Mouse (Mus musculus): ENCODE measurements around the gene Nxn.

Nxn gene

DNA sequence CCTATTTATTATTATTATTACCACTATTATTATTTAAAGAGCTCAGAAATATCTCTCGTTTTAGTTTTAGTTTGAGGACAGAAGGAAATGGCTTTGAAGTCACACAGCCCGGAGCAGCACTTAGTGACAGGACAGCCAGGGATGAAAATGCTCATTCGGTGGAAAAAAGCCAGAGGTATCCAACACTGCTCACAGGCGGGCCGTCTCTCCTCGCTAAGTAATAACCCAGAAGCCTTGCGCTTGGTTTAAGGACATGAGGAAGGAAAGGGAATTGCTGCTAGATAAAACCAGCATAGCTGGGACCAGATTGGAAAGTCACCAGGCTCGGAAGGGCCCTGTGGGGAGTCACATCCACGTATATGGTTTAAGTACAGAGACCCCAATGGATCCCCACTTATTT is 35.3 kb downstream of the Nxn start:
- no peak for DNase-seq (ENCODE audit: extremely low spot score, low read depth, low spot score)

DNA sequence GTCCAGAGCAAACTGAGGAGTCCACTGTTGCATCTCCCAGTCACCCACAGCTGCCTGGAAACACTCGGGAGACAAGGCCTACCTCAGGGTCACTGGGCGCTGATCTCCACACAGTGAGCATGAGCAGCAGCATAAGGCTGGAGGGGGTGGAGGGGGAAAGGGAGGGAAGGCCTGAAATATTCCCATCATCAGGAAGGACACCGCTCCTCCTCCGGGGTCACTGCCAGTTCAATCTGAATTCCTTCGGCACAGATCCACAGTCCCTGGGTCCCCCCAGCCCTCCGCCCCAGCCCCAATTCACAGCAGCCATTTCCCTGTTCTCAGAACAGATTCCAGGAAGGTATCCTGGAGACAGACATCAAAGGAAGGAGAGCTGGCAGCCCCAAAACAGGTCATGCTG is 35.8 kb downstream of the Nxn start:
- no peak for DNase-seq (ENCODE audit: extremely low spot score, low read depth, low spot score)

DNA sequence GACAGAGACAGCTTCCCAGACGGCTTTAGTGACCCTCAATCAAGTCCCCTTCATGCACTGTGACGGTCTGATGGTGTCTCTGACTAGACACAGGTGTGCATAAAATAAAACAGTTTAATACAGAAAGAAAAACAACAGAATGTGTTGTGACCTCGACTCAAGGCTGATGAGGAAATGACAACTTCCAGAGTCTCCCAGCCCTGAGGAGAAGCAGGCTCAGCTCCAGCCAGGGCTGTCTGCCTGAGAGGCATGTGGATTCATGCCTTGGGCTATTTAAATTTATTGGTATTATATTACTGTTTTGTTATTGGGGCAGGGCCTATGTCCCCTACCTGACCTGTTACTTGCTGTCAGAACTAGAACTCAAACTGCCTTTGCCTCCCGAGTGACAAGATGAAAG is 37.5 kb downstream of the Nxn start:
- no peak for DNase-seq (ENCODE audit: extremely low spot score, low read depth, low spot score)

DNA sequence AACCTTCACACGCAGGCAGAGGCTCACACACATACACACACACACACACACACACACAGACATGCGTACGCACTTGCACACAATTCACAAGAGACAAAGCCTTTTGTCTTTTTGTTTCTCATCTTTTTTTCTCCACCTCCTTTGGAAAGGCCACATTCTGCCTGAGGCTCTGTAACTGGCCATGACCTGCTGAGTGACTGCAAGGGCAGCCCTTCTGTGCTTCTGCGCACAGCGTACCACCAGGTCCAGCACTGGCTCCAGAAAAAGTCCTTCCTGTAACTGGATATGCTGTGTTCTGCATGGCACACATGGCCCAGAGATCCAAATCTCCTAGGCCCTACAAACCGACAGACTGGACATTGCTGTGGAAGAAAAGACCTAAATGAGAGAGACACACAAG is 38.7 kb downstream of the Nxn start:
- DNase-seq (ENCODE audit: extremely low spot score, low read depth, low spot score), result no peak

DNA sequence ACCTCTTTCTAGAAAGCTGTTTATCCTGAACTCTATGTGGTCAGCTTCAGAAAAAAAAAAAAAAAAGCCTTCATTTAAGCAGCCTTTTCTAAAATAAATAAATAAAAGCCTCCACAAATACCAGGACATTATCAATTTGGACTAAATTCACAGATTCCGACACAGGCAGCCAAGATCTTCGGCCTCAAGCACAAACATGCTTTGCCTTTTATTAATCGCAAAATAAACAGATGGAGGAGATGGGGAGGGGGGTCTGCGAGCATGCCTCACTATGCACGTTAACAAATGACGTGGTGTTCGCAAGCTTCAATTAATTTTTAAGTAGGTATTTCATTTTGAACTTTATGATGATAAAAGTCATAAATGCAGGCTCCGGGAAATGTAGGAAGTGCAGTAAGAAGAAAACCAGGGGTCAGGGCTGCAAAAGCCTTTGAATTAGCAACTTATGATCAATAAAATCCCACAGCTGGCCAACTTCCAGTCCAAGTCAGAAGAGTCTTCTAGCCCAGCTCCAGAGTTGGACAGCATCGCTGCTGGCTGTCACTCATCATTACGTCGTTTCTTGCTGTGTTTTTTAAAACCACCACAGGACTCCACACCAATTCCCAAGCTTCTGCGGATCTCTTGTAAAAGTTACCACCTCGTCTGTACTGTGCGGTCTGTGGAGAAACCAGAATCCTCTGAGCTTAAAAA is 40.2 kb downstream of the Nxn start:
- no peak for DNase-seq (ENCODE audit: extremely low spot score, low read depth, low spot score)

DNA sequence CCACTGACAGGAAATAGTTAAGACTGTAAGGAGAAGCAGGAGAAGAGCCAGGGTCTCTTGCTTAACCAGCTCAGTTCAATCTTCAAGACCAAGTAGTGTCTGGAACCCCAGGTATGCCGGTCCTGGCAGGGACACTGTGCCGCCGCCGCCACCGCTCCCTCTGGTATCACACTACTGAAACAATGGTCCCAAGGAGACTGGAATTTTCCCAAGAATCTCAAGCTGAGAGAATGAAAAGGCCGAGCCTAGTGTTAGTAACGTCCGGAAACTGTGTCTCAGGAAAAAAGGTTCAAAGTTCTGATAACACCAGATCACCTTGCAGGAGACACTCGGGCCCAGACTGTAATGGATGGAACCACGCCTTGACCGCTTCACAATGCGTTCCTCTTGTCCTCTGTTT is 41.5 kb downstream of the Nxn start:
- DNase-seq (ENCODE audit: extremely low spot score, low read depth, low spot score), result no peak

DNA sequence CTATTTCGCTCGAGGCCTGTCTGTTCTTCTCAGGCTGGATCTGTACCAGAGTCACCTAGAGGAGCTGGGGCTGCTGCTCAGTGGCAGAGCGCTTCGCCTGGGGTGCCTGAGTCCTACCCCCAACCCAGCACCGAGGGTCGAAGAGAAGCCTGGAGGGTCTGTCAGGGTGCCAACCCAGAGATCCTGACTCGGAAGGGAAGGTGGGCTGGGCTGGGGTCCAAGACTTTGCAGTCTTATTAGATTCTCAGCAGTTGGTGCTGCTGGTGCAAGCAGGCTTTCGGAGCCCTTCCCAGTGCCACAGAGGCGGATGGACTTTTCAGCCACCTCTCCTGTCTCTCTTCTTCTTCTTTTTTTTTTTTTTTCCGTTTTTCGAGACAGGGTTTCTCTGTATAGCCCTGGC is 42.8 kb downstream of the Nxn start:
- no peak for DNase-seq (ENCODE audit: extremely low spot score, low read depth, low spot score)

DNA sequence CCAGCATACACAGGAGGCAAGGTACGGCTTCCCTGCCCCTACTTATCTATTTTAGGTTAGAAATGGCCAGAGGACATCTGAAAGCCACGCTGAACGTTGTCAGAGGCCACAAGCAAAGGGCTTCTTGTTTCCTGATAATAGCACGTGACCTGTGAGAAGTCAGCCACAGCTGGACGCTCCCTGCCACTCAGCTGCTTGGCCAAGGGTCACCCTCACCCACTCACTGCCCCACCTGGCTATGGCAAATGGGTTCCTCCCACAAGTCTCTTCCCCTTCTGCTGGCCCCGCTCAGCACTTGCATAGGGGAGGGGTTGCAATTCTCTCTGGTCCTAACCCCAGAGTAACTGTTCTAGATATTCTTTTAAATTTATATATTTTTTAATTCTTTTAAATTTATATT is 43.5 kb downstream of the Nxn start:
- no peak for DNase-seq (ENCODE audit: extremely low spot score, low read depth, low spot score)

DNA sequence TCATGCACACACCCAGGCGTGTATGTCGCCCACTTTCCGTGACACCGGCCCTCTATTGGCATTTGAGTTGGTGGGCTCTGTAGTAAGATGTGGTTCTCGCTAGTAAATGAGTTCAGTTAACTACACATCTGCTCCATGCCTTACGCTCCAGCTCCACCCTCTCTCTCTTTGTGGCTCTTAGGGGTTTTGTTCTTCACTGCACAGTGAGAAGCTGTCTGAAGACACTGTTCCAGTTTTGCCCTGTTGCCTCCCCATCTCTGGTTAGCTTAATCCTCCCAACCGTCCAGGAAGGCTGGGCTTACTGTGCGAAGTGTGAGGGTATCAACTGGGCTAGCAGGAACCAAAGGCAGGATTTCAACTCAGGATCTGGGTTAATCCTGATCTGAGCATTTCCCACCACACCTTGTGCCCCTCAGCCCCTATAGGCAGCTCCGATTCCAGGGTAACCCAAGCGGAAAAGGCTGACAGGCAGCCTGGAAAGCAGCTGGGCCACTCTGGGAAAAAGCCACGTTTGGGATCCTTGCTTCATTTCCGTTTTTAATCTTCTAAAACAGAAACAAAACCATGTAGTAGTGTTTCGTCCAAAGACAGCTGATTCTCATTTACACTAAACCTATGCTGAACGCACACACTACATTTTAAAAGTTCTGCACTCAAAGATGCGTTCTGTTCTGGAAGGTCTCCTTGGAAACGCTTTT is 45.9 kb downstream of the Nxn start:
- no peak for DNase-seq (ENCODE audit: extremely low spot score, low read depth, low spot score)

DNA sequence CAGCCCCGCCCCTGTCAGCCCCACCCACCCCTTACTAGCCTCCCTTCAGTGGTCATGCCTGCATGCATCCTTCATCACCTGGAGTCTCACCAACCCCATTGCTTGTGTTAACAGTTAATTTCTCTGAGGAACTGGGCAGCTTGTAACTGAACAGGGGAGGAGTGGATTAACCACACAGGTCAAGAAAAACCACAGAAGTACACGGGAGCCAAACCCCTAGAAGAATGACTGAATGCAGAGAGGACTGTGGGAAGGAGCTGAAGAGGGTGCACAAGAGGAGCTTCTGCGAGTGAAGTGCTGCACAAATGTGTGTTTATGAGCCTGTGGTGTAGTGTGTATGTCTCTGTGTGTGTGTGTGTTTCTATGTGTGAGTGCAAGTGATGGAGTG is 47.3 kb downstream of the Nxn start:
- no peak for DNase-seq (ENCODE audit: extremely low spot score, low read depth, low spot score)

DNA sequence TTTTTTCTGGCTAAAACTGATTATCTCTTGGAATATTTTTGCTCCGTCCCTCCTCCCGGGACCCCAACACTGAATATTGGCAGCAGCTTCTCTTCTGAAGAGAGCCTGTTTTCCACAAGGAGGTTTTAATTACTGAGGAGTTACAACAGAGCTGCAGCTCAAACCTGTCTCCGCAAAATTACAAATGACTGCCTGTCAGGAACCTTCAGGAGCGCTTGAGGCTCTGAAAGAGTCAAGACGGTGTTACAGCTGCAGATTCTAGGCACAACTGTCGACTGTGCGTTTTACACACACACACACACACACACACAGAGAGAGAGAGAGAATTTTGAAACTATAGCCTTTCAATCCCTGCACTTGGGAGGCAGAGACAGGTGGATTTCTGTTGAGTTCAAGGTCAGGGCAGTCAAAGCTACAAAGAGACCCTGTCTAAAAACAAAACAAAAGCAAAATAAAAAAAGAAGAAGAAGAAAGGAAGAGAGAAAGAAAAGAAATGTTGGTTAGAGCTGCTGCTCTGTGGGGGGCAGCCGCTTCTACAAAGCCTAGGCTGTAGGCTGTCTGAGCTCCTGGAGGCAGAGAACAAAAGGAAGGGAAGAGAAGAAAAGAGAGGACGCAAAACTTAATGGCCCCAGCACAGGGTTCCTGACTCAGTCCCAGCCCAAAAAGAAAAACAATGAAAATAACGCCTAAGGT is 47.9 kb downstream of the Nxn start:
- no peak for DNase-seq (ENCODE audit: extremely low spot score, low read depth, low spot score)

DNA sequence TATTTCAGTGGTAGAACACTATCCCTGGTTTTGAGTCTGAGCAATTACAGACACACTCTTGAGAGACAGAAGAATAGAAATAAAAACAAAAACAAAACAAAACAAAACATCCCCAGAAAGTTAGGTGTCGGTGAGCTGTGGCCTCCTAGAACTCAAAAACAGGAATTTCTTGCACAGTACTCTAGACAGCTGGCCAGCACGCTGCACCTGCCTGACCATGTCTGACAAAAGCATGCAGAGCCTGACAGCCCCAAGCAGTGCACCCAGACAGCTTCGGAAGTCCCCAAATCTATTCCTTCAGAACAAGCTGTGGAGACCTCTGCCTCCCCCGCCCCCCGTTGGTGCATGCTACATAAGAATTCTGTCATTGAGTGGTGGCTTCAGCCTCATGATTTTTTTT is 49.1 kb downstream of the Nxn start:
- DNase-seq (ENCODE audit: extremely low spot score, low read depth, low spot score), result no peak

DNA sequence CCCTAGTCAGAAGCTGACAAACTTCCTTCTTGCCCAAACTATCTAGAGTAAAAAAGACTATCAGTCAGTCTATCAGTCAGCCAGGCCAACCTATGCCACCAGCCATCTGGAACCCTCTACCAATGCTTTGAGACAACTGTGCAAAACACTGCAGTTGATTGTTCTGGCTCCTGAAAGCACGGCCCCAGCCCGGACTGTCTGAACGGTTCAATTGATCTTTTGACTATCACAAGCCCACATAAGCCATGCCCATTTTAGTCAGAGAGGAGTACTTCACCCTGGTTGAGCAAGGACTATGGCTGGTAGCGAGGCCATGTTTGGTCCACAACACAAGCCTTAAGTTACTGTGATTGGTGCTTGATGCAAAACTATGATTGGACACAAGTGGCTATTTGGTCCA is 51.4 kb downstream of the Nxn start:
- DNase-seq (ENCODE audit: extremely low spot score, low read depth, low spot score), result no peak

DNA sequence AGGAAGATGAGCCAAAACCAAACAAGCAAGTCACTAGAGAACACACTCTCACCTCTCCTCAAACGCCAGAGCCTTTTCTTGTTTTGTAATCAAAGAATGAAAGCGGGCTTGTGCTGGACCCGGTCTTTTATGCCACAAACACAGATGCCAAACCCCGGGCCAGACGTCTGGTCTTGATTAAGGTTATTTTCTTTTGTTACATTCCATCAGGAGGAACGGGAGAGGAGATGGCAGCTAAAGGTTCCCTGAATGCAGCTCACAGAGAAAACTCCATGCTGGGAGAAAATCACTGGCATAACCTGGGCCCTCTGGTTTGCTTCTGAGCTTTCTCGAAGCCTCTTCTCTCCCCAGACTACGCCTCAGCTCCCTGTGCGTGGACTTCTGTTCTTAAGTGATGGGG is 55.9 kb downstream of the Nxn start:
- no peak for DNase-seq (ENCODE audit: extremely low spot score, low read depth, low spot score)

DNA sequence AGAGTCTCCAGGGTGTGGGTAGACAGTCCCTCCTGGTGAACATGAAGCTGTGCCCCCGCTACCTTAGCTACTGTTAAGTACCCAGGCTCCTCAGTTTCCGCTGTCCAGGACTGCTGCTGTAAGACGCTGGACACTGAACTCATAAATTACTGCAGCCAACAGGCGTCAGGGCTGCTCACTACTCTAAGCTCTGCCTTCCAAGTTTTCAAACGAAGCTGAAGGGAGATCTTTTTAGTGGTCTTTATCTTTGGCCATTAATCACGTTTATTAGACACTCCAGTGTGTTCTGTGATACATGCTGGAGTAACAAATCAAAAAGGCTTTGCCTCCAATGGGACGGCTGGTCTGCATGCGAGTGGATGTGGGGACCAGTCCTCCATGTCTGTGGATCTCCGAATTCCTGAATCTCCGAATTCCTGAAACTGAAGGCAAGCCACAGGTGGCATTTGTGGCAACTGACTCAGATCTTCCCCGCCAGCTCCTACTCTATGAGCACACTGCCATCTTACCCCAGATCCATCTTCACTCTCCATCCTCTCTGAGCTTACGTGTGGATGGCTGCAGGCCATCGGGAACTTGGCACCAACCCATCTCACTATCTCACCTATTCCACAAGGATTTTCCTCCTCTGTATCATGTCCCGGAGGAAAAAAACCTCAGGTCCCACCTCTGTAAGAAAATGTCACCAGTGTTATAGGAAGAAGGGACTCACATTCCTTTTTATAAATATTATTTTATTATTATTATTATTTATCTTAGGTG is 56.9 kb downstream of the Nxn start:
- no peak for DNase-seq (ENCODE audit: extremely low spot score, low read depth, low spot score)

DNA sequence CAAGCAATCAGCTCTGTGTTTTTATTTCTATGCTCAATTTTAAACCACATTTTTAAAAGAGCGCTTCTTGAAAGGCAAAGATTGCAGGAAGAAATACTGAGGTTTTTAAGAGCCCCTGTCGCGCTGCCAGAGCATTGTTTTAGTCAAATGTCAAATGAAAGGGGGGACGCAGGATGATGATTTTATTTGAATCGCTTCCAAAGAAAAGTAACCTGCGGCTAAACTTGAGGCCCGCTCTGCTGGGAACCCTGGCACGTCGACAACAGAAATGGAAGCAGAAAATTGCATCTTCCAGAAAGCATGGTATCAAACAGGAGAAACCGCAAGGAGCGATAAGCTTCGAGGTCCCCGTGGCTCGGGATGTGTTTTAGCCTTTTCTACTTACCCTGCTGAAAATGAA is 57.8 kb downstream of the Nxn start:
- DNase-seq (ENCODE audit: extremely low spot score, low read depth, low spot score), result no peak

DNA sequence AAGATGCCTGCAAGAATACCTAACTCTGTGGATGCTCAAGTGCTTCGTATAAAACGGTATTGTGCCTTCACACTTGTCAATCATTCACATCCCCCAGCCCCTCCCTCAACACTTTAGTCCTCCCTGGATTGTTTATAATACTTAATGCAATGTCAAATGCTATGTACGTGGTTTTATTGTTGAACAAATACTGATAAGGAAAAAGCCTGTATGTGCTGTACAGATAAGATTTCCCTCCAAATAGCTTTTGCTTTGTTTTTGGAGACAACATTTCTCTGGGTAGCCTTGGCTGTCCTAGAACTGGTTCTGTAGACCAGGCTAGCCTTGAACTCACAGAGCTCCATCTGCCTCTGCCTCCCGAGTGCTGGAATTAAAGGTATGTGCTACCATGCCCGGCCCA is 59.1 kb downstream of the Nxn start:
- no peak for DNase-seq (ENCODE audit: extremely low spot score, low read depth, low spot score)

DNA sequence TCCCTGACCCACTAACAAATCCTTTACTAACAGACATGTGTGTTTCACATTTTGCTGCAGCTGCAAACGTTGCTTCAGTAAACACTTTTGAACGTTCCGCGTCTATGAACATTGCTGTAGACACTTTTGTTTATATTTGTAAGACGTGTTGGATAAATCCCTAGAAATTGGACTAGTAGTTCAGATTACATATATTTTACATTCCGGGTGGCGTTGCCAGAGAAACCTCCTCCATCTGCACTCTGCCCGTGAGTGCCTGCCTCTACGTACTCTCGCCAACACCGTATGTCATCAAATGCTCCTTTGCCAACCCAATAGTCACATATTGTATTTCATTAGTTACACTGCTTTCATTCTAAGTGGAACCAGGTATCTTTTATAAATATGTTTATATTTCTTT is 59.8 kb downstream of the Nxn start:
- no peak for DNase-seq (ENCODE audit: extremely low spot score, low read depth, low spot score)

DNA sequence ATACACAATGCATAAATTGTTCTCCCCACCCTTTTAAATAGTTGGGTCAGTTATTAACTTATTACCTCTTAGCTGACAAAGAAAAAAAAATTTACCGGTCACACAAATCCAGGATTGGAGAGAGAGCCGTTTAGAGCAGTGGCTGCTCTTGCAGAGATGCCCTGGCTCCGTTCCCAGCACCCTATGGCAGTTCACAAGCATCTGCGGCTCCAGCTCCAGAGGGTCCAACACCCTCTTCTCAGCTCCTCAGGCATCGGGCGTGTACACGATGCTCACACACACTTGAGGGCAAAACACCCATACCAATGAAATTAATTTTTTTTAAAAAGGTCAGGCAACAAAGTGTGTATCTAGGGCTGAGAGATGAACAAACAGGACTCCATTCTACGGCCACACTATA is 60.3 kb downstream of the Nxn start:
- DNase-seq (ENCODE audit: extremely low spot score, low read depth, low spot score), result no peak

DNA sequence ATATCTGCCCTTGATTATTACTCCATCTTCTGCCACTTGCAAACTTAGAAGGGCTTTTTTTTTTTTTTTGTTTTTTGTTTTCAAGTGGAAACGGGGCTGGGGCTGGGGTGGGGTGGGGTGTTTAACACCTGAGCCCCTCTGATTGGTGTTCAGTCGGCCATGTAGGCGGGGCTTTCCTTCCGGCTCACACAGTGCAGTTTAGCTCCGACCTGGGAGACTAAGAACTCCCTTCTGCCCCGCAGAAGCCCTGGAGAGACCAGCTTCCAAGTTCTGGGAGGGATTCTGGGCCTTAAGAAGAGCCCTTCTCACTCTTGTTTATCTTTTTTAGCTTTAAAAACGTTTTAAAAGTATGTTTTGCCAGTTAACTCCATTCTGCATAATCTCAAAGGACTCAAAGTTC is 61.2 kb downstream of the Nxn start:
- DNase-seq (ENCODE audit: extremely low spot score, low read depth, low spot score), result no peak

DNA sequence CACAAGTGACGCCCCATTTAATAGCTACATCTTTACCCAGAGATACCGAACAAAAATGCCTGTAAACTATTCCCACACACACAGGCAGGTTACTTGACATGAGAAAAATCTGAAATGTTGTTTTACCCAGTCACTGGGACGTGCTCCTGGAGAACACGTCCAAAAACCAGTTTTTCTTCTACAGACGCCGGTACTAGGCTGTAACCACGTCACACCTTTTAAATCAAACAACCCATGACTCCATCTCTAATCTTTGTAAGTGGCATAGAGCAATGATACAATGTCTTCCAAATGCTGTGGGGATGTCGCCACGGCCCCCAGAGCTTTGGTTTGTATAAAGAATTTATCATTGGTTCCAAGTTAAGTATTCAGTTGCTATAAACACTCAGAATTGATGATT is 61.7 kb downstream of the Nxn start:
- DNase-seq (ENCODE audit: extremely low spot score, low read depth, low spot score), result no peak

DNA sequence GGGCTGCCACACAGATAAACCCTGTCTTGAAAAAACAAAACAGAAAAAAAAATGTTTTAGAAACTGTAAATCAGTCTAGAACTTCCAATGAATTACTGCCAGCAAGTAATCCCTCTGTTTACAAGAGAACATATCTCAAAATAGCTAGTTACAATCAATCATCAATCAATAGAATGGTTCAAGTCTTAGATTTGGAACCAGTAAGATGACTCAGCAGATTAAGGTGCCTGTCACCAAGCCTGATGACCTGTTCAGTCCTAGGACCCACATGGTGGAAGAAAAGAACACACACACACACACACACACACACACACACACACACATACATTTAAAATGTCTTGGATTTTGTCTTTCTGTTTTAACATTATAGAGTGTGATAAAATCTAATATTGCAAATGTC is 62.7 kb downstream of the Nxn start:
- no peak for DNase-seq (ENCODE audit: extremely low spot score, low read depth, low spot score)
